Mouse (Mus musculus) ES-Bruce4 (cell line): ENCODE results near the gene Nr2f1.

Experiments used
- CTCF ChIP-seq: IDR thresholded peaks from one replicate; pipeline ENCODE4 v1.8.1; 2011; ENCODE audit warnings: low read depth, low read length
- POLR2A ChIP-seq: IDR thresholded peaks from one replicate; pipeline ENCODE4 v1.8.1; 2011; ENCODE audit warnings: low read length; ENCODE audit not compliant: insufficient read depth

GRCm38 (mm10) chr13:78157465-78157864, 42.1 kb downstream of the Nr2f1 start:
- no peak for TF ChIP-seq CTCF
- TF ChIP-seq POLR2A: no peak
